Mouse (Mus musculus) small intestine, adult 10 weeks (tissue): ENCODE results near the gene Nog. TPM values are rescaled to one million over a fixed set of nuclear protein-coding genes. Genes with fewer than 3 reads are reported as not detected.

Source experiments
- polyA plus RNA-seq: library from polyadenylated mRNA; stranded (reverse); fragments of 350-450 nt; fragmentation: Illumina TruSeq; extraction: RNeasy Lipid Tissue Mini Kit (QIAGEN cat#74804); gene quantifications from one replicate; pipeline ENCODE4 v1.2.3, GENCODE M21; 2014; ENCODE audit warnings: low replicate concordance

Nog gene
- polyA plus RNA-seq: 3.2 TPM

GRCm38 (mm10) chr11:89302056-89302815 lies at the start of gene Nog:
Gene Nog, minus strand, starts transcription at chr11:89302332.

Other genes with a start within 250 kb of the Nog start
- gene Dgke, start 235.5 kb downstream of the Nog start, polyA plus RNA-seq: 5.9 TPM
- not detected for gene Gm525, start 228.5 kb downstream of the Nog start, polyA plus RNA-seq